ENCODE assay signal across 22 mouse cellular contexts in the genomic region with DNA sequence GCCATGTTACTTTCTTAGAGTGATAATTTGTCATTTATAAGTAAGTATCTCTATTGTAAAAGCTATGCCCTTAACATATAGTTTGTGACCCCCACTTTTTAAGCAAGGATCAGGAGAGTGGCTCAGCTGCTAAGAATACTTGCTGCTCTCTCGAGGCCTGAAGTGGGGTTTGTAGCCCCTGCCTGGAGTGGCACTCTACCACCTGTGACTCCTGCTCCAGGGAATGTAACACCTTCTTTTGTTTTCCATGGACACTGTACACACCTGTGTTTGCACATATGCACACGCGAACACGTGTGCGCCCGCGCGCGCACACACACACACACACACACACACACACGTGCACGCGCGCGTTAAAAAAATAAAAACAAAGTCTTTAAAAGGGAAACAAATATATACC.
"Had no signal": no experiment of that assay in that cellular context is flagged by ENCODE, and none has a peak within 500 bp of the region (broad histone marks: within the 10 kb centered on the region; RNA-seq: fewer than 3 reads in every experiment).

No protein-coding gene starts in this region.

- H3K27ac ChIP-seq: liver, embryonic 13.5 days; liver, embryonic 15.5 days; midbrain, embryonic 10.5 days; midbrain, embryonic 12.5 days; neural tube, embryonic 13.5 days; neural tube, embryonic 15.5 days; stomach, embryonic 15.5 days; stomach, postnatal 0 days had no signal

- DNase-seq: liver; liver, embryonic 13.5 days; liver, postnatal 0 days; midbrain, embryonic 14.5 days; retina, postnatal 1 day; right cerebral cortex, adult 18-20 months; right cerebral cortex, postnatal 25 days; right cerebral cortex, postnatal 4 days; spleen, adult 18-20 months; thymus, adult 2 months; thymus, postnatal 25 days; thymus, postnatal 4 days had no signal

- ATAC-seq: liver, postnatal 0 days; midbrain, embryonic 16.5 days had no signal

- H3K27me3 ChIP-seq: liver, embryonic 13.5 days; liver, embryonic 15.5 days; midbrain, embryonic 12.5 days; neural tube, embryonic 13.5 days; neural tube, embryonic 15.5 days; stomach, embryonic 15.5 days had no signal

- H3K4me2 ChIP-seq: liver, embryonic 11.5 days; liver, embryonic 13.5 days; liver, embryonic 15.5 days; midbrain, embryonic 12.5 days; neural tube, embryonic 13.5 days; neural tube, embryonic 15.5 days; stomach, embryonic 15.5 days had no signal

- H3K9me3 ChIP-seq: liver, embryonic 13.5 days; liver, embryonic 15.5 days; midbrain, embryonic 10.5 days; stomach, embryonic 15.5 days had no signal

- H3K4me3 ChIP-seq: liver, embryonic 13.5 days; liver, embryonic 15.5 days; midbrain, embryonic 10.5 days; midbrain, embryonic 12.5 days; myocyte; neural tube, embryonic 13.5 days; neural tube, embryonic 15.5 days; stomach, embryonic 15.5 days had no signal

- H3K9ac ChIP-seq: liver, embryonic 13.5 days; liver, embryonic 15.5 days; liver, postnatal 0 days; midbrain, embryonic 12.5 days; neural tube, embryonic 13.5 days; neural tube, embryonic 15.5 days; stomach, embryonic 15.5 days had no signal

- H3K36me3 ChIP-seq: liver, embryonic 13.5 days; liver, embryonic 15.5 days; midbrain, embryonic 10.5 days; midbrain, embryonic 12.5 days; neural tube, embryonic 13.5 days; neural tube, embryonic 15.5 days; stomach, embryonic 15.5 days had no signal

- H3K4me1 ChIP-seq: liver, embryonic 13.5 days; liver, embryonic 15.5 days; midbrain, embryonic 10.5 days; midbrain, embryonic 12.5 days; neural tube, embryonic 13.5 days; neural tube, embryonic 15.5 days; stomach, embryonic 15.5 days had no signal
